17 mouse cellular contexts compared by ENCODE assay signal in genomic region chr1:180303600-180303999, GRCm38 (mm10). TPM values are rescaled to one million over a fixed set of nuclear protein-coding genes. Genes with fewer than 3 reads are reported as not detected.
DNase-seq lines count a peak whose midpoint lies in the region; ATAC-seq lines count a peak whose summit lies in the region.
"Had no signal": no experiment of that assay in that cellular context is flagged by ENCODE, and none has a peak within 500 bp of the region (broad histone marks: within the 10 kb centered on the region; RNA-seq: fewer than 3 reads in every experiment).

No protein-coding gene starts in this region.

- no peaks in the 10 kb centered on the region for H3K36me3 ChIP-seq in heart, embryonic 10.5 days
- H3K36me3 ChIP-seq in lung, embryonic 15.5 days = no peaks in the 10 kb centered on the region
- no peaks in the 10 kb centered on the region for H3K36me3 ChIP-seq in stomach, embryonic 15.5 days
- H3K36me3 ChIP-seq: embryonic facial prominence, embryonic 13.5 days; forebrain, embryonic 12.5 days; kidney, embryonic 15.5 days had no signal

- H3K4me2 ChIP-seq in lung, embryonic 15.5 days = no peak overlapping the region
- no peak overlapping the region for H3K4me2 ChIP-seq in stomach, embryonic 15.5 days
- H3K4me2 ChIP-seq: embryonic facial prominence, embryonic 13.5 days; forebrain, embryonic 12.5 days; kidney, embryonic 15.5 days; midbrain, embryonic 11.5 days had no signal

- DNase-seq in heart, embryonic 10.5 days (ENCODE audit: low spot score) = no peak
- DNase-seq in heart, postnatal 36 days = no peak
- DNase-seq in lung, postnatal 36 days = no peak
- DNase-seq in induced T-regulatory cell, adult 2 months (ENCODE audit: low read depth) = peak; percentile 51
- no peak for DNase-seq in kidney, adult 9 months
- DNase-seq in left cerebral cortex, postnatal 14 days (ENCODE audit: low spot score in 2 of 2) = no peak
- DNase-seq: B cell, adult 2 months; cerebellum, postnatal 10 days; layer of hippocampus, adult 9-11 months; lung, adult 18-20 months; thymus, adult 18-20 months had no signal

- WGBS in heart, embryonic 10.5 days = 84% methylated on average over 5 of the region's 5 CpGs
- 63% methylated on average over 5 of the region's 5 CpGs for WGBS in lung, embryonic 15.5 days
- WGBS in stomach, embryonic 15.5 days = 76% methylated on average over 5 of the region's 5 CpGs

- peak overlapping the region; percentile 65 for H3K27ac ChIP-seq in heart, embryonic 10.5 days
- H3K27ac ChIP-seq in lung, embryonic 15.5 days = peak overlapping the region; percentile 51; the same call in 1 of the 2 replicates
- peak overlapping the region; percentile 66; the same call in 1 of the 2 replicates for H3K27ac ChIP-seq in stomach, embryonic 15.5 days
- H3K27ac ChIP-seq: embryonic facial prominence, embryonic 13.5 days had no signal

- H3K27me3 ChIP-seq in heart, embryonic 10.5 days (ENCODE audit: insufficient read depth, poor library complexity, severe bottlenecking) = no peaks in the 10 kb centered on the region
- H3K27me3 ChIP-seq in lung, embryonic 15.5 days = no peaks in the 10 kb centered on the region
- no peaks in the 10 kb centered on the region for H3K27me3 ChIP-seq in stomach, embryonic 15.5 days (replicated peaks)
- H3K27me3 ChIP-seq: embryonic facial prominence, embryonic 13.5 days; forebrain, embryonic 12.5 days; kidney, embryonic 15.5 days had no signal

- ATAC-seq in lung, embryonic 15.5 days (ENCODE audit: borderline replicate concordance, extremely low read depth, low FRiP score, low TSS enrichment) = no peak
- no peak for ATAC-seq in stomach, embryonic 15.5 days (ENCODE audit: insufficient read depth, low FRiP score, low read depth)

- no peak overlapping the region for H3K4me3 ChIP-seq in heart, embryonic 10.5 days
- no peak overlapping the region for H3K4me3 ChIP-seq in lung, embryonic 15.5 days
- no peak overlapping the region for H3K4me3 ChIP-seq in stomach, embryonic 15.5 days (replicated peaks)
- H3K4me3 ChIP-seq: embryonic facial prominence, embryonic 13.5 days; forebrain, embryonic 12.5 days; kidney, embryonic 15.5 days had no signal

- intact Hi-C loops in heart, postnatal 36 days (cut with DNase I) = loop anchor here (1.0 to 2.0 kb wide), 2 partner anchors 17 to 27 kb away; partner anchors contain the start of gene Itpkb
- intact Hi-C loops in left cerebral cortex, postnatal 14 days (cut with DNase I) = no loop called here

- peaks cover 27% of the 10 kb centered on the region for H3K4me1 ChIP-seq in heart, embryonic 10.5 days
- H3K4me1 ChIP-seq in lung, embryonic 15.5 days = peaks cover 28% of the 10 kb centered on the region
- peaks cover 21% of the 10 kb centered on the region for H3K4me1 ChIP-seq in stomach, embryonic 15.5 days

- H3K9ac ChIP-seq in lung, embryonic 15.5 days = no peak overlapping the region
- no peak overlapping the region for H3K9ac ChIP-seq in stomach, embryonic 15.5 days
- H3K9ac ChIP-seq: embryonic facial prominence, embryonic 13.5 days; forebrain, embryonic 12.5 days; kidney, embryonic 15.5 days had no signal

- no peaks in the 10 kb centered on the region for H3K9me3 ChIP-seq in heart, embryonic 10.5 days
- no peaks in the 10 kb centered on the region for H3K9me3 ChIP-seq in lung, embryonic 15.5 days
- no peaks in the 10 kb centered on the region for H3K9me3 ChIP-seq in stomach, embryonic 15.5 days
- H3K9me3 ChIP-seq: embryonic facial prominence, embryonic 13.5 days; forebrain, embryonic 12.5 days; kidney, embryonic 15.5 days had no signal

RNA-seq across cellular contexts. Expression of gene Itpkb, which starts 26.7 kb away (rescaled TPM):
- 4.0 and 4.6 TPM in 2 replicates for polyA plus RNA-seq in heart, embryonic 10.5 days (2016; fragmentation: Nextera tagmentation; extraction: Ambion mirVana)
- 10 to 100 TPM; 55.1 to 60.7 TPM for total RNA-seq in heart, postnatal 36 days (2021)
- 9.9 and 10.9 TPM in 2 replicates for polyA plus RNA-seq in lung, embryonic 15.5 days (2015; fragmentation: Nextera tagmentation; extraction: Ambion mirVana)
- 8.9 and 9.4 TPM in 2 replicates for polyA plus RNA-seq in stomach, embryonic 15.5 days (2015; fragmentation: Nextera tagmentation; extraction: Ambion mirVana)
- 10 to 100 TPM; 14.0 to 14.3 TPM for total RNA-seq in left cerebral cortex, postnatal 14 days (2021)

RNA-seq across cellular contexts. Expression of gene Psen2, which starts 40.4 kb away (rescaled TPM):
- 15.6 and 16.4 TPM in 2 replicates for polyA plus RNA-seq in heart, embryonic 10.5 days (2016; fragmentation: Nextera tagmentation; extraction: Ambion mirVana)
- 10 to 100 TPM; 13.2 to 15.8 TPM for total RNA-seq in heart, postnatal 36 days (2021)
- 10.3 and 10.4 TPM in 2 replicates for polyA plus RNA-seq in lung, embryonic 15.5 days (2015; fragmentation: Nextera tagmentation; extraction: Ambion mirVana)
- polyA plus RNA-seq in stomach, embryonic 15.5 days (2015; fragmentation: Nextera tagmentation; extraction: Ambion mirVana) = 19.2 and 20.3 TPM in 2 replicates
- total RNA-seq in left cerebral cortex, postnatal 14 days (2021) = 10 to 100 TPM; 18.1 to 20.8 TPM
